Mouse (Mus musculus) fibroblast of lung, adult 2 months (primary cell): Measurements from ENCODE around the gene Sycp2.

Source experiments
- DNase-seq: peaks from one replicate; pipeline ENCODE4 v3.0.0-alpha.2; 2011; ENCODE audit warnings: low read depth

Gene Sycp2

GRCm38 (mm10) chr2:178407053-178407815, at the start of gene Sycp2:
Gene Sycp2 (minus strand): TSS chr2:178407685.
- no peak for DNase-seq

GRCm38 (mm10) chr2:178454664-178455516, 47.4 kb upstream of the Sycp2 start:
- DNase-seq = peak; percentile 46

- DNase-seq = no peak
Measured at GRCm38 (mm10) chr2:178450961-178451360, 43.5 kb upstream of the Sycp2 start.

- no peak for DNase-seq
Measured at GRCm38 (mm10) chr2:178450236-178450635, 42.8 kb upstream of the Sycp2 start.

GRCm38 (mm10) chr2:178449386-178449785, 41.9 kb upstream of the Sycp2 start:
- no peak for DNase-seq

GRCm38 (mm10) chr2:178437311-178437710, 29.8 kb upstream of the Sycp2 start:
- DNase-seq = no peak

GRCm38 (mm10) chr2:178433903-178434302, 26.4 kb upstream of the Sycp2 start:
- no peak for DNase-seq

GRCm38 (mm10) chr2:178433495-178433894, 26.0 kb upstream of the Sycp2 start:
- DNase-seq = no peak

GRCm38 (mm10) chr2:178430231-178430630, 22.7 kb upstream of the Sycp2 start, which contains the start of gene Cdh26:
Gene Cdh26 (plus strand): TSS chr2:178430531.
- no peak for DNase-seq

GRCm38 (mm10) chr2:178429426-178429825, 21.9 kb upstream of the Sycp2 start:
- no peak for DNase-seq

- DNase-seq = no peak
Measured at GRCm38 (mm10) chr2:178428676-178429075, 21.2 kb upstream of the Sycp2 start.

- no peak for DNase-seq
Measured at GRCm38 (mm10) chr2:178428183-178428582, 20.7 kb upstream of the Sycp2 start.

GRCm38 (mm10) chr2:178427181-178427580, 19.7 kb upstream of the Sycp2 start:
- no peak for DNase-seq

- no peak for DNase-seq
Measured at GRCm38 (mm10) chr2:178426229-178426628, 18.7 kb upstream of the Sycp2 start.

- no peak for DNase-seq
Measured at GRCm38 (mm10) chr2:178423223-178423622, 15.7 kb upstream of the Sycp2 start.

GRCm38 (mm10) chr2:178422186-178422585, 14.7 kb upstream of the Sycp2 start:
- no peak for DNase-seq

GRCm38 (mm10) chr2:178421603-178422002, 14.1 kb upstream of the Sycp2 start:
- DNase-seq = no peak

- DNase-seq = no peak
Measured at GRCm38 (mm10) chr2:178420576-178420975, 13.1 kb upstream of the Sycp2 start.

- no peak for DNase-seq
Measured at GRCm38 (mm10) chr2:178416970-178417369, 9.5 kb upstream of the Sycp2 start.

GRCm38 (mm10) chr2:178416427-178416826, 8.9 kb upstream of the Sycp2 start:
- no peak for DNase-seq

- DNase-seq = no peak
Measured at GRCm38 (mm10) chr2:178415150-178415448, 7.6 kb upstream of the Sycp2 start.

- no peak for DNase-seq
Measured at GRCm38 (mm10) chr2:178414261-178415149, 7.0 kb upstream of the Sycp2 start, which contains the start of the genes Ppp1r3d and Fam217b. Gene Ppp1r3d (minus strand): TSS chr2:178414472. Gene Fam217b (plus strand): TSS chr2:178414524.
